Mouse (Mus musculus) forebrain, embryonic 15.5 days (tissue): ENCODE results near the gene Kcnk6. TPM values are rescaled to one million over a fixed set of nuclear protein-coding genes. Genes with fewer than 3 reads are reported as not detected.

Source experiments
- ATAC-seq: fragments of 200-750 bp; cut with Nextera tagmentation; replicated peaks from 2 replicates; pipeline ENCODE4 v1.8.0; 2017; ENCODE audit warnings: mild to moderate bottlenecking, moderate TSS enrichment, moderate library complexity
- H3K27ac ChIP-seq: fragments of 300-500 bp; sonication (generic); replicated peaks from 2 replicates; pipeline ENCODE4 v1.5.1; 2015; ENCODE audit warnings: mild to moderate bottlenecking, inconsistent platforms
- H3K27me3 ChIP-seq: fragments of 300-500 bp; sonication (generic); 2 replicates; pipeline ENCODE4 v1.6.1; 2015; ENCODE audit warnings: inconsistent platforms
- H3K36me3 ChIP-seq: fragments of 300-500 bp; sonication (generic); 2 replicates; pipeline ENCODE4 v1.6.1; 2015; ENCODE audit warnings: mild to moderate bottlenecking, inconsistent platforms
- H3K4me1 ChIP-seq: fragments of 300-500 bp; sonication (generic); 2 replicates; pipeline ENCODE4 v1.6.1; 2015; ENCODE audit warnings: inconsistent platforms
- H3K4me2 ChIP-seq: fragments of 300-500 bp; sonication (generic); replicated peaks from 2 replicates; pipeline ENCODE4 v1.6.1; 2015; ENCODE audit warnings: mild to moderate bottlenecking, inconsistent platforms
- H3K4me3 ChIP-seq: fragments of 300-500 bp; sonication (generic); 2 replicates; pipeline ENCODE4 v1.5.1; 2015; ENCODE audit warnings: mild to moderate bottlenecking, inconsistent platforms
- H3K9ac ChIP-seq: fragments of 300-500 bp; sonication (generic); replicated peaks from 2 replicates; pipeline ENCODE4 v1.6.1; 2015; ENCODE audit warnings: mild to moderate bottlenecking, inconsistent platforms
- H3K9me3 ChIP-seq: fragments of 300-500 bp; sonication (generic); 2 replicates; pipeline ENCODE4 v1.6.1; 2016; ENCODE audit warnings: inconsistent platforms
- WGBS: fragments of 180-500 bp; shearing (Covaris S2); methylation state at CpG from one replicate; pipeline ENCODE4 v1.1.7; 2015; ENCODE audit warnings: mixed read lengths; 5-methylcytosine and 5-hydroxymethylcytosine counted together
- polyA plus RNA-seq: library from polyadenylated mRNA; unstranded; fragments of >200 nt; fragmentation: Nextera tagmentation; extraction: Ambion mirVana; gene quantifications from 2 replicates; pipeline ENCODE4 v1.2.1, GENCODE M21; 2015

Gene Kcnk6
- polyA plus RNA-seq, 1 experiment from 2014 or later = 0.28 TPM

- Histone ChIP-seq H3K36me3 (no peaks in the 10 kb centered on the region), H3K4me3 (no peak overlapping the region), H3K9me3 (no peaks in the 10 kb centered on the region), H3K27me3 (no peaks in the 10 kb centered on the region), H3K27ac (no peak overlapping the region), H3K4me1 (peaks cover 6% of the 10 kb centered on the region), H3K4me2 (no peak overlapping the region), H3K9ac (no peak overlapping the region)
- ATAC-seq = no peak
- 90% methylated on average over 3 of the region's 3 CpGs for WGBS
These were observed 31.5 kb upstream of the Kcnk6 start for GRCm38 (mm10) chr7:29263831-29264230.

- ATAC-seq = no peak
- H3K27me3 ChIP-seq = no peaks in the 10 kb centered on the region
- no peak overlapping the region for H3K4me2 ChIP-seq
- H3K9me3 ChIP-seq = no peaks in the 10 kb centered on the region
- H3K4me3 ChIP-seq = no peak overlapping the region
- peaks cover 6% of the 10 kb centered on the region for H3K4me1 ChIP-seq
- 82% methylated on average over 6 of the region's 6 CpGs for WGBS
- no peaks in the 10 kb centered on the region for H3K36me3 ChIP-seq
- H3K9ac ChIP-seq = no peak overlapping the region
- H3K27ac ChIP-seq = no peak overlapping the region
These were observed 29.8 kb upstream of the Kcnk6 start for GRCm38 (mm10) chr7:29262151-29262550.

- Histone ChIP-seq H3K9ac (no peak overlapping the region), H3K36me3 (no peaks in the 10 kb centered on the region), H3K4me3 (no peak overlapping the region), H3K27me3 (no peaks in the 10 kb centered on the region), H3K27ac (0 out of 2 replicates have a peak overlapping the region, but pooled peaks have one; percentile 17), H3K9me3 (no peaks in the 10 kb centered on the region), H3K4me2 (no peak overlapping the region), H3K4me1 (peaks cover 6% of the 10 kb centered on the region)
- 0 out of 2 replicates have a peak, but pooled peaks have one; percentile 43 for ATAC-seq
- WGBS = 65% methylated on average over 10 of the region's 10 CpGs
These were observed 27.7 kb upstream of the Kcnk6 start for GRCm38 (mm10) chr7:29259781-29260730.

DNA sequence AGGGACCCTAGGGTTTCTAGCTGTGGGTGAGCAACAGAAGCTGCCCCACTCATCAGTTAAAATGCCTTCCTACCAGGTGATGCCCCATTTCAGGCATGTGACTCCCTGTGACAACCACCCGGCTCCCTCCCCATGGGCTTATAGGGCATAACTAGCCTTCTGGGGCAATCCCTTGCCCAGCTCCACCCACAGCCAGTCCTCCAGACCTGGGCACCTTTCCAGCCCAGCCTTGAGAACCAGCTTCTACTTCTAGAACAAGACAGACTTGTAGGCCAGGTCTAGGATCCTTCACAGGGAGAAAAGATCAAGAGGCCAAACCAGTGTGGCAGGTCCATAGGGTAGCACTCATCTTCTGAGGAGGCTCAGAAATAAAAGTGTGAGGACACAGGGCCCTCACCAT lies 25.1 kb upstream of the Kcnk6 start:
- no peaks in the 10 kb centered on the region for H3K36me3 ChIP-seq
- peaks cover 6% of the 10 kb centered on the region for H3K4me1 ChIP-seq
- no peak for ATAC-seq
- no peaks in the 10 kb centered on the region for H3K9me3 ChIP-seq
- no peak overlapping the region for H3K4me3 ChIP-seq
- no peak overlapping the region for H3K4me2 ChIP-seq
- no peaks in the 10 kb centered on the region for H3K27me3 ChIP-seq
- H3K9ac ChIP-seq = no peak overlapping the region
- no peak overlapping the region for H3K27ac ChIP-seq
- WGBS = 95% methylated on average over 1 of the region's 1 CpGs

DNA sequence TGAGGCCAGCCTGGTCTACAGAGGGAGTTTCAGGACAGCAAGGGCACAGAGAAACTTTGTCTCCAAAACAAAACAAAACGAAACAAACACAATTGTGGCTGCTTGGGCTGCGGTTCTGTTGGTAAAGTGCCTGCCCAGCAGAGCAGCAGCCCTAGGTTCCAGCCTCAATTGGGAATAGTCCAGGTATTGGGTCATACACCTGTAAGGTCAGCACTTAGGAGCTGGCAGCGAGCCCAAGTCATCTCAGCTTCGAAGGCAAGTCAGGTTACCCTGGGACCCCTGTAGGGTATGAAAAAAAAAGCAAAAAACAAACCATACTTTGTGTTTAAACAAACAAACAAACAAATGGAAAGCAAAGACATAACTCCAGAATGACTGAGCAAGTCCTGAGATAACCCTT lies 23.6 kb upstream of the Kcnk6 start:
- no peak overlapping the region for H3K9ac ChIP-seq
- 88% methylated on average over 4 of the region's 4 CpGs for WGBS

DNA sequence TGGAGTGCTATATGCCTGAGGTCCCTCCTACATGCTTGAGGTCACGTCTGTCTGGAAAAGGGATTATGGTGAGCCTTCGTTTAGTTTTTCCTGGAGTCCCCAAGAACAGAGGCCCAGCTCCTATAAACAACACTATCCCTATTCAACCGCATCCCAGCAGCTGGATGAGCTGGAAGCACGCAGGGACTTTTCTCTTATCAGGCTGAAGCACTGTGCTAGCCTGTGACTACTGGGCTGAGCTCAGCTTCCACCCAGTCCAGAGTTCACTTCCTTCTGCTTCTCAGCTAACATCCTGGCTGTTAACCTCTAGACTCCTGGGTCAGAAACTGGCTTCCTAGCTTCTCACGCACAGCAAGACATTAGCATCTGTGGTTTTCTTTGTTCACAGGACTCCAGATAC lies 21.5 kb upstream of the Kcnk6 start:
- Histone ChIP-seq H3K9ac (no peak overlapping the region), H3K4me1 (no peaks in the 10 kb centered on the region), H3K36me3 (no peaks in the 10 kb centered on the region), H3K4me2 (no peak overlapping the region), H3K27me3 (no peaks in the 10 kb centered on the region), H3K27ac (no peak overlapping the region), H3K9me3 (no peaks in the 10 kb centered on the region), H3K4me3 (no peak overlapping the region)
- ATAC-seq = no peak
- 57% methylated on average over 5 of the region's 5 CpGs for WGBS

More for the DNA sequence above, 23.6 kb upstream of the Kcnk6 start:
- H3K9me3 ChIP-seq = no peaks in the 10 kb centered on the region
- ATAC-seq = no peak
- no peaks in the 10 kb centered on the region for H3K36me3 ChIP-seq
- no peak overlapping the region for H3K27ac ChIP-seq
- H3K4me2 ChIP-seq = no peak overlapping the region
- H3K27me3 ChIP-seq = no peaks in the 10 kb centered on the region
- H3K4me3 ChIP-seq = no peak overlapping the region
- H3K4me1 ChIP-seq = peaks cover 6% of the 10 kb centered on the region

- no peak overlapping the region for H3K4me3 ChIP-seq
- H3K27ac ChIP-seq = no peak overlapping the region
- no peaks in the 10 kb centered on the region for H3K4me1 ChIP-seq
- no peaks in the 10 kb centered on the region for H3K9me3 ChIP-seq
- no peak overlapping the region for H3K4me2 ChIP-seq
- H3K9ac ChIP-seq = no peak overlapping the region
- ATAC-seq = no peak
- no peaks in the 10 kb centered on the region for H3K36me3 ChIP-seq
- WGBS = 89% methylated on average over 3 of the region's 3 CpGs
- H3K27me3 ChIP-seq = peaks cover 11% of the 10 kb centered on the region
These were observed 18.9 kb upstream of the Kcnk6 start for GRCm38 (mm10) chr7:29251166-29251565.

DNA sequence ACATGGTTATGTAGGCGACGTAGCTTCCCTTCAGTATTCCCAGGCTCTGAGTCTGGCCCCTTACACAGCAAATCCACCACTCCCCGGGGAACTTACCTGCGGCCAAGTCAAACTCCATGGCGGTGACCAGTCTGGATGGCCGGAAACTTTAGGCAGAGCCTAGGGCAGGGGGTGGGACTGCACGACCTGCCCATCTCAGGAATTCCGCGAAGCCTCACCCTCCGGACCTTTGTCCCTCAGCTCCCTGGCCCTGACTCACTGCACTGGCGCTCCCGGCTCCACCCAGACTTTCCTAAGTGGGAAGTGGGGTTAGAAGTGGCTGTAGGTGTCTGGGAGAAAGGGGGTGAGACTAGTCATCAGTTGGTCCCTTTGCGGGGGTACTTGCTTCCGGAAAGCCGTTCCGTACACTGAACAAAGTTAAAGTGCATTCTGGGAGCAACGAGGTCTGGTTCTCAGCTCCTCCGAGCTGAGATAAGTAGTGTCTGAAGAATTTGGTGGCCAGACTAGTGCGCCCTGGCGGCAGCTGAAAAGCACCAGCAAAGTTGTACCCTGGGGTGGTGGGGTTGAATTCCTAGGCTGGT lies 16.0 kb upstream of the Kcnk6 start, which contains the start of gene 2200002D01Rik:
2200002D01Rik (minus strand) TSS at position 206 of the 581 bp plus-strand sequence.
- no peak for ATAC-seq
- WGBS = 18% methylated on average over 20 of the region's 20 CpGs

DNA sequence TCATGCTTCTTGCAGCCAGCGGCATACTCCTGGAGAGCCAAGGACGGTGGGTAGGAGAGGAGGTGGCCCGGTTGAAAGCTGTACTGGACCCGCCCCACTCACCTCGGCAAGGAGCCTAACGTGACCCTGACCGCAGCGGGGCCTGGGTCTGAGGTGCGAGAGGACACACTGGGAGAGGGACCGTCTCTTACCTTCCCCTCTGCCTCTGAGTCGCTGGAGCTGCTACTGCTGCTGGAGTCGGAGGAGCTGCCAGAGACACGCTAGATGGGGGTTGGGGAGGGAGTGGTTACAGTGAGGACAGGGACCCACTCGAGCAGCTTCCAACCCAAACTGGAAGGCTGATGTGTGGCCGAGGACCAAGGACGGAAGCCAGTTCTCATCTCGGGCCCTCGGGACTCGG lies 15.4 kb upstream of the Kcnk6 start:
- Histone ChIP-seq H3K9ac (no peak overlapping the region), H3K4me1 (no peaks in the 10 kb centered on the region), H3K36me3 (0 out of 2 replicates have a peak, but pooled peaks cover 4% of the 10 kb centered on the region), H3K27me3 (peaks cover 11% of the 10 kb centered on the region), H3K27ac (no peak overlapping the region), H3K9me3 (no peaks in the 10 kb centered on the region), H3K4me3 (0 out of 2 replicates have a peak overlapping the region, but pooled peaks have one; percentile 7), H3K4me2 (peak overlapping the region; percentile 23)
- 16% methylated on average over 19 of the region's 19 CpGs for WGBS
- no peak for ATAC-seq

More for the DNA sequence above, 16.0 kb upstream of the Kcnk6 start, which contains the start of gene 2200002D01Rik:
- H3K4me1 ChIP-seq = no peaks in the 10 kb centered on the region
- peak within 1 kb of the TSS; percentile 23 for H3K4me2 ChIP-seq
- 0 out of 2 replicates have a peak, but pooled peaks cover 4% of the 10 kb centered on the region for H3K36me3 ChIP-seq
- 0 out of 2 replicates have a peak within 1 kb of the TSS, but pooled peaks have one; percentile 7 for H3K4me3 ChIP-seq
- no peak within 1 kb of the TSS for H3K9ac ChIP-seq
- no peak within 1 kb of the TSS for H3K27ac ChIP-seq
- peaks cover 11% of the 10 kb centered on the region for H3K27me3 ChIP-seq
- H3K9me3 ChIP-seq = no peaks in the 10 kb centered on the region

DNA sequence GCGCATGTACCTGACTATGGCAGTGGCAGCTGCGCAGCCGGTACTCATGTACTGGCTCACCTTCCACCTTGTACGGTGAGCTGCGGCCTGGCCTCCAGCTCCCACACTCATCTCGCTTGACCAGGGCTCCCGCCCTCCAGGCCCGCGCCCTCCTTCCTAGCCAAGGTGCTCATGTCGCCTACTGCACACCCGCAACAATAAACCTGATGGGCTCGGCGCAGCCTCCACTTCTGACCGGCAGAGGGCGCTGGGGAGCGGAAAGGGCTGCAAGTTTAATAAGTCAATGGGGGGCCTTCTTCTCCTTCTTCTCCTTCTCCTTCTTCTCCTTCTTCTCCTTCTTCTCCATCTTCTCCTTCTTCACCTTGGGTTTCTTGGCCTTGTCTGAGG lies 15.0 kb upstream of the Kcnk6 start:
- Histone ChIP-seq H3K27ac (no peak overlapping the region), H3K36me3 (0 out of 2 replicates have a peak, but pooled peaks cover 4% of the 10 kb centered on the region), H3K9me3 (no peaks in the 10 kb centered on the region), H3K9ac (no peak overlapping the region), H3K4me1 (no peaks in the 10 kb centered on the region), H3K4me2 (peak overlapping the region; percentile 23; the same call in 1 of the 2 replicates), H3K27me3 (peaks cover 11% of the 10 kb centered on the region), H3K4me3 (0 out of 2 replicates have a peak overlapping the region, but pooled peaks have one; percentile 7)
- ATAC-seq = no peak
- WGBS = 28% methylated on average over 16 of the region's 16 CpGs

DNA sequence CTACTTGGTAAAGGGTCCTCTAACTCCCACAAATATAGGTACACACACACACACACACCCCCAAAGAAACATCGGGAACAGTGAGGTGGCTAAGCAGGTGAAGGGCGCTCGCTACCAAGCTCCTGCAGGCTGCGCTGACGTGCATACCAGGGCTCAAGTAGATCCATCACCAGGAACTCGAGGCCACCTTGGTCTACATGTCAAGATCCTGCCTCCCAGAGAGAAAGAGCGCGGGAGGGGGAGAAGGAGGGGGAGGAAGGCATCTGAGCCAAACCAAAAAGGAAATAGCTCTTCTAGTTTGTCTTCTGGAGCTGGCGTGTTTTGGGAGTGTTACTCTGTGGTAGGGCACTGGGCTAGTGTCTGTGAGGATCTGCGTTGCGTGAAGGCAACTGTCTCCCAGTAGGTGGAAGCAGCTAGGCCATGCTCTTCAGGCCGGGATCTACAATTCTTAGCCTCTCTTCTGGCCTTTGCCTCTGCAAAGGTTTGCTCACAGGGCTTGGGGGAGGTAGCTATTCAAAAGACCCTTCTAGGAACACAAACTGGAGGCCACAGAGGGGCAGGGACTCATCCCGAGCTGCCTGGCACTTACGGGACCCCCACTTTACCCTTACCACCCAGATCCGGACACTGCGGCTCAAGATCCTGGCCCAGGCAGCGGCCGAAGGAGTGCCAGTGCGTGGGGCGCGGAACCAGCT lies 14.5 kb upstream of the Kcnk6 start:
- Histone ChIP-seq H3K9me3 (no peaks in the 10 kb centered on the region), H3K4me3 (no peak overlapping the region), H3K4me2 (no peak overlapping the region), H3K4me1 (no peaks in the 10 kb centered on the region), H3K36me3 (0 out of 2 replicates have a peak, but pooled peaks cover 4% of the 10 kb centered on the region), H3K27ac (no peak overlapping the region), H3K9ac (no peak overlapping the region), H3K27me3 (peaks cover 11% of the 10 kb centered on the region)
- no peak for ATAC-seq
- 89% methylated on average over 21 of the region's 21 CpGs for WGBS
